Mouse (Mus musculus) bone marrow macrophage, adult 2 months (primary cell): Measurements from ENCODE around the gene Clic5.

Experiments used
- CTCF ChIP-seq: IDR thresholded peaks from 2 replicates; pipeline ENCODE4 v1.5.1; 2012; ENCODE audit warnings: low read depth, mild to moderate bottlenecking, low read length, moderate library complexity
- POLR2A ChIP-seq: IDR thresholded peaks from 2 replicates; pipeline ENCODE4 v1.6.1; 2012; ENCODE audit warnings: mild to moderate bottlenecking, low read depth, low read length, borderline replicate concordance

DNA sequence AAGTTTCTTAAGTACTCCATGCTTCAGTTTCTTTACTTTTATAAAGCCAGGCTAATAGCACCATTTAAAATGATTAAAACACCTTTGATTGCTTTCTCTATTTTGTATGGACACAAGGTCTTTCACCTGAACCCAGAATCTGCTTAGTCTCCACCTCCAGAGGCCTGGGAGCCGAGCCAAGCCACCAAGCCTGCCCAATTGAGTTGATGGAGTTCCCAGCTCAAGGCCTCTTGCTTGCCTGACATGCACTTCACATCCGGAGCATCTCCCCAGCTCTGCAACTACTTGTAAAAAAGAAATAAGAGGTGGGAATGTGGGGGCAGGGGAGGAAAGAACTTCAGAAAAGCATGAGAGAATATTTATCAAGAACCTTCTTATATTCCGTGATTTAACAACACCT, 1.5 kb upstream of the Clic5 start:
- TF ChIP-seq CTCF (no peak), POLR2A (no peak)
